Mouse (Mus musculus) cortical plate, adult 2 months (tissue): ENCODE data around the gene Zfyve1.

Source experiments
- CTCF ChIP-seq: fragments of 200-500 bp; IDR thresholded peaks from 2 replicates; pipeline ENCODE4 v1.5.1; 2011; ENCODE audit warnings: mild to moderate bottlenecking, control low read depth, low read length; ENCODE audit not compliant: insufficient read depth; ENCODE audit errors: extremely low read depth
- POLR2A ChIP-seq: fragments of 200-500 bp; IDR thresholded peaks from 2 replicates; pipeline ENCODE4 v1.6.1; 2011; ENCODE audit warnings: mild to moderate bottlenecking, low read length, control low read depth; ENCODE audit not compliant: insufficient read depth; ENCODE audit errors: extremely low read depth

DNA sequence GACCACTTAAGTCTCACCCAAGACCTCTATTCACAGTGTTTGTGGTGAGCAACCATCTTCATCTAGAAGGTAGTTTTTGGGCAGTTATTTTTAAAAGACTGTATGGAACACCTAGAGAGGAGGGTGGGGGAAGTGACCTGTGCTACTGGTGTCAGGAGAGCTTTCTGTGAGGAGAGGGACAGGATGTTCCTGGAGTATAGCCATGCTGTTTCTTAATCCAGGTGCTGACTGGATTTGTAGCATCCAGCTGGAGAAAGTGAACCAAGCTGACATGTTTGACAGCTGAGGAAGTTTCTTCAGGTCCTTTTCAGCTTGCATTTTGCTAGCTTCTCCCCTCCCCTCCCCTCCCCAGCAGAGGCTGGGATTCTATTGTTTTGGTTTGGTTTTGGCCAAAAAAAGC is 52.2 kb downstream of the Zfyve1 start:
- TF ChIP-seq CTCF (no peak), POLR2A (no peak)
